Mouse (Mus musculus) gastrocnemius, adult 8-10 months (tissue): ENCODE results near the gene Prkar2a. TPM values are rescaled to one million over a fixed set of nuclear protein-coding genes. Genes with fewer than 3 reads are reported as not detected.
A peak's percentile ranks its signal among the peaks of the same experiment; 100 is the strongest.

Experiments used
- DNase-seq, 2 experiments: peaks; one replicate each; pipeline ENCODE4 v3.0.0; 2022; ENCODE audit warnings: low spot score in 2 of 2
- total RNA-seq, 4 experiments: library from RNA; stranded (reverse); gene quantifications; 2 replicates each; pipeline ENCODE4 v1.2.4; 2022

The Prkar2a gene
- total RNA-seq, 4 experiments from 2014 or later: 182 to 235 (median 191) TPM

DNA sequence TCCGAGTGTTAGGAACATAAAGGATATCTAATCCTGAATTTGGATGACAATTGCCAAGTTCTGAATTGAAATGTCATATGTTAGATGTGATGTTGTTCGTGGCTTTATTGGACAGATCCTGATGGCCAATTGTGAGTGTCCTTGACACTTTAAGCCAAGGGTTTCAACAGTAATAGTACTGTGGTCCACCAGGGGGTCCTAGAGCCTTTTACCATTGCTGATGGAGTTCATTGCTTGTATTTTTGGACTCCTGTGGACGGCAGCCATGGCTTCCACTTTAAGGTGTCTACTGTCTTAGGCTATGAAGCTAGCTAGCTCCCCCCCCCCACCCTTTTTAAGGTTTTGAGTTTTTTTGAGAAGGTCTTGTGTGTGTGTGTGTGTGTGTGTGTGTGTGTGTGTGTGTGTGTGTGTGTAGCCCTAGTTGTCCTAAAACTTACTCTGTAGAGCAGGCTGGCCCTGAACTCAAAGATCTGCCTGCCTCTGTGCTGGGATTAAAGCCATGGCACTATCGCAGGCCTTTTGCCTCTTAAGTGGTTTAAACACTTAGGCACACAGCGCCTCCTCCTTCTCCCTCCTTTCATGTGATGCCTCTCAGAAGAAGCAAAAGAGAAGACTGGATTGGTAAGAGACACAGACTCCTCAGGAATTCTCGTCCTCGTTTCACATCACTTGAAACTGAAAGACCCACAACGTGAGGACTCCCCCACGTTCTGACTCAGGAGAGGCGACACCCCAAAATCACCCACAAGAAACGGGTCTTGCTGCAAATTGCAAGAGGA, 63.2 kb downstream of the Prkar2a start:
- DNase-seq: no peak

DNA sequence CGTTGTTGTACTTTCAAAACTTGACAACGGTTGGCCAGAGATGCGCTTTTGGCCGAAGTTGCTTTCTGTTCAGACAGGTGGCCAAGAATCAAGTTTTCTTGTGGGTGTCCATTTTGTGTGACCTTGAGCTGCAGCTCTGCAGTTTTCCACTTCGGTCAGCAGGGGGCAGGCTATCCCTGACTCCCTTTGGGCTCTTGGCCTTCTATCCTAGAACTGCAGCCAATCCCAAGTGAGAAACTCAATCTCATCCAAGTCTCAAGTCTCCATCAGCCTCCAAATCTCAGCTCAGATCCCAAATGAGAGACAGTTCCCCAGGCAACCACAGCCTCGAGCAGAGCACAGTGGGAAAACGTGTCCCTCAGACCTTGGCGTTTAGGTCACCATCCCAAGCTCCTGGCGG, 64.2 kb downstream of the Prkar2a start:
- DNase-seq: peak; percentile 48 to 58

DNA sequence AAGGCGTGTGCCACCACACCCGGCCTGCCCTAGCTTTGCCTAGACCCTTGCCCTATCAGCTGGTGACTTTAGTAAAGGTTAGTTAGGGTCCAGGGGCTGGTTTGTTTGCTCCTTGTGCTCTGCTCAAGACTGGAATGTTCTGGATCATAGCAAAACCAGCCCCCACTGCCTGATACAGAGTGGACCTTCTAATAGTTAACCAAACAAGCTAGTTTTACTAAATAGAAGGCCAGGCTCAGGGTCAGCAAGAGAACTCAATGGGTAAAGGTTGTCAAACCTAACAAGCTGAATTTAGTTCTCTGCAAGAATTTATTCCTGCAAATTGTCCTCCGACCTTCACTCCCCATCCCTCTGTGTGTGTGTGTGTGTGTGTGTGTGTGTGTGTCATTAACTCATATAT, 64.9 kb downstream of the Prkar2a start:
- DNase-seq: no peak

DNA sequence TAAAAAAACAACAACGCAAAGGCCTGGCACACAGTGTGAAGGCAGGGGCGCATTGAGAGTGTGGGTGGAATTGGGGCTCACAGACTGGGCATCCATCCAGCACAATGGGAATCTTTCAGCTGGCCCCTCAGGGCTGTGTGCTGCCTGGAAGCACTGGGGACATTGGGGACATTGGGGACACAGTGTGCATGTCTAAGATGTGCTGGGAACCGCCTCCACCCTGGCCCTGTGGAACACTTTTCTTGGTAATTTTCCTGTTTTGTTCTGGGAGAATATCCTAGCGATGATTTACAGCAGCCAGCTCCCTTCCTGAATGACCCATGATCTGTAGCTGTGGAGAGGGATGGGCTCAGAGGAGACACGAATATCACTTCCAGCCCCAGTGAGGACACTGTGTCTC, 65.3 kb downstream of the Prkar2a start:
- DNase-seq: no peak

DNA sequence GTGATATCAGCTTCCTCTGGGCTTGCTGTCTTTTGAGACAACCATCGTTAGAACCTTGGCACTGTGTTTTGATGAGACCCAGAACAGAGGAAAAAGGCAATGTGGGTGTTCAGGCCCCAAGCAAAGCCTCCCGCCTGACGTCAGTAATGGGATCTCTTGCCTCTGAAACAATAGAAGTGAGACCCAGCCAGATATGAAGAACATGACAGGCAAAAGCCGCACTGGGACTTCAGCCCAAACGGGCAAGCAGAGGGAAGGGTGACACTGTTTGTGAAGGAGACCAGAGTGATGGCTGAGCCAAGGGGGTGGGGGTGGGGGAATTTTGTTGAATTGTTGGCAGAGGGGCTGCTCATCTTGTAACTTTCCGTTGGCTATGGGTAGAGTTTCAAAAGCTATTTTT, 68.3 kb downstream of the Prkar2a start:
- DNase-seq: no peak

DNA sequence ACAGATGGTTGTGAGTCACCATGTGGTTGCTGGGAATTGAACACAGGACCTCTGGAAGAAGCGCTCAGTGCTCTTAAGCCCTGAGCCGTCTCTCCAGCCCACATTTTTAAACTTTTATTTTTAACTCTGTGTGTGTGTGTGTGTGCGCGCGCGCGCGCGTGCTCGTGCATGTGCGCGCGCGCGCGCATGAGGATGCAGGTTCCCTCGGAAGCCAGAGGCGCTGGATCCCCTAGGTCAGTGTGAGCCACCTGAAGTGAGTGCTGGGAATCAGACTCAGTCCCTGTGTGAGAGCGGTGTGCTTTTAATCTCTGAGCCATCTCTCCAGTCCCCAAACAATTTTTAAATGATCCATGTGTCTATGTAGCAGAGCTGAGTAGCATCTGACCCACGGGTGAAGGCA, 70.0 kb downstream of the Prkar2a start:
- no peak for DNase-seq

DNA sequence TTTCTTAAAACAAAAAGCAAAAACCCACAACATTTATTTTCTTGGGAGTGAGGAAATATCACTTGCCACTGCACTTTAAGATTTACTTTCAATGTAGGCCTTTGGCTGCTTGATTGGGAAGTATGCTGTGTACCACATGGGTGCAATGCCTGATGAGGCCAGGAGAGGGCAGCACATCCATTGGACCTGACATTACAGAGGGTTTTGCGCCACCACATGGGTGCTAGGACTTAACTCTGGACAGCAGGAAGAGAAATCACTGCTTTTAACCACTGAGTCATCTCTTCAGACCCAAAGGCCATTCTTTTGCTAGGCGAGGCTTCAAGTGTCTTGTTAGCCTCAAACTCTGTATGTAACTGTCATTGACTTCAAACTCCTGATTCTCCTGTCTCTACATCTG, 70.7 kb downstream of the Prkar2a start:
- DNase-seq: no peak

DNA sequence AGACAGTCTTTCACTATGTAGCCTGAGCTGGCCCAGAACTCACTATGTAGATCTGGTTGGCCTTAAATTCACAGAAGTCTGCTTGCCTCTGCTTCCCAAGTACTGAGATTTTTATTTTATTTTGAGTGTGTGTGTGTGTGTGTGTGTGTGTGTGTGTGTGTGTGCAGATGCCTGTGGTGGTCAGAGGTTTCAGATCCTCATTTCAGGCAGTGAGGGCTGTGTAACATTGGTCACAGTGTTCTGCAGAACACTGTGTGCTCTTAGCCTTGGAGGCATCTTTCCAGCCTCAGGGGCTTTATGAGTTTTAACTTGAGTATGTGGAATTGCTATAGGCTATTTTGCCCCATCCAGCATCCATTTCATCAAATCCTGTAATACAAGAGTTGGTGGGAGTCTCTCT, 72.4 kb downstream of the Prkar2a start:
- DNase-seq: no peak

DNA sequence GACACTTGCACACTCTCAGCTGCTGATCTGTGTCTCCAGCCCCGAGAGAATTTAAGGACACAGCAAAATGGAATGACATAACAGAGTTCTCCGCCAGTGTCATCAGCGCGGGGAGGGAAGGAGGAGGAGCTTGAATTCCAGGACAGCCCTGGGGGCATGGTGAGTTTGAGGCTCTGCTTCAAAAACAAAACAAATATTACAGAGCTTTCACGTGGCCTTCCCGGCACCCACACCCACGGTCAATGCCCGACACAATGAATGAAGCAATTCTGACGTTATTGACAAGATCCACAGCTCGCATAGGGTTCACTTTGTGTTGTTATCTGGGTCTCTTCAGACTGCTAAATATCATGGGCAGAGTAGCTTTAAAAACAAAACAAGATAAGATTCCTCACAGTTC, 75.9 kb downstream of the Prkar2a start:
- DNase-seq: no peak

DNA sequence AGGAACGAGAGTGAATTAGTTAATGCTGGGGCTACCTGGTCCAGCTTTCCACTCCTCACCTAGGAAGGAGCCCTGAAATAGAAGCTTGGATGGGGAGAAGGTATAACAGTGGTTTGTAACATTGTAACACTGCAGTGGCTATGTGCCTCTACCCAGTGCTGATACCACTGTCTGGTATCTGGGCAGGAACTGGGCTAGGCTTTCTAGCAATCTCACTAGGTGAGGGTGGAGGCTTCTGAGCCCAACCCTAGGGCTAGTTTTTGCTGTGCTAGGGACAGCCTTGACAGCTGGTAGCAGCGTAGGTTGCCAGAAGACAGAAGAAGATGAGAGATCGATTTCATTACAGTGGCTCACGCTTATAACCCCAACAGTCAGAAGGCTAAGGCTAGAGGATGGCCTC, 87.5 kb downstream of the Prkar2a start:
- DNase-seq: no peak

DNA sequence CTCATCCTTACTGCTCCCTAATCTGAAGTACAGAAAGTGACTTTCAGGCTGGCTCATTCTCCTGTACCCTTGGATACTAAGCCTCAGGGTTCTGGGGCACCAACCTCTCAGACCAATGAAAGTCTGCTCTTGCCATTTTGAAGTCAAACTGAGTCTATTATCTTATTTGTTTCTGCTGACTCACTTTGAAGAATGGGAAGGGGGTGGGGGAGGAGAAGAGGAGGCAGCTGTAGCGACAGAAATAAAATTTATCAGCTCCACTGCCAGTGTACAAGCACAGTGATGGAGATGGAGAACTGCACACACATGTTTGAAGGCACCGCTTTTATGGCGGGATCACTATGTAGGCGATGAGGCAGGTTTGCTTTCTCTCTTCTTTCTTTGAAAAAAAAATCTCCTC, 88.2 kb downstream of the Prkar2a start:
- no peak for DNase-seq

DNA sequence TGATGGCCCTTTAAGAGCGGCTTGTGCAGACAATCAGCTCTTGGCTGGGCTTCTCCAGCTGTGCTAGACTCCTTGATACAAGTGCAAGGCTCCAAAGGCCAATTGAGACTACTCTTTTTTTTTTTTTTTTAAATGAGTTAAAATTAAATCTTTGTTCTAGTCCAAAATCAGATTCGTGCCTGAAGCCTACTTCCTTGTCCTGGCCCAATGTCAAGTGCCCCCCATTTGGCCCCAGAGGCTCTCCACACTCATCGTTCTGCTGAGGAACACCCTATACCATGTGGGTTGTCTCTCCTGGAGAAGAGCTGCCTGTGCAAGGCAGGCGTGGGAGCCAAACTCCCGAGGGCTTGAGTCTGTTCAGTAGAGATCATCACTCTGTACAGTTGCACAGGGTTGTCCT, 91.8 kb downstream of the Prkar2a start:
- DNase-seq: no peak

DNA sequence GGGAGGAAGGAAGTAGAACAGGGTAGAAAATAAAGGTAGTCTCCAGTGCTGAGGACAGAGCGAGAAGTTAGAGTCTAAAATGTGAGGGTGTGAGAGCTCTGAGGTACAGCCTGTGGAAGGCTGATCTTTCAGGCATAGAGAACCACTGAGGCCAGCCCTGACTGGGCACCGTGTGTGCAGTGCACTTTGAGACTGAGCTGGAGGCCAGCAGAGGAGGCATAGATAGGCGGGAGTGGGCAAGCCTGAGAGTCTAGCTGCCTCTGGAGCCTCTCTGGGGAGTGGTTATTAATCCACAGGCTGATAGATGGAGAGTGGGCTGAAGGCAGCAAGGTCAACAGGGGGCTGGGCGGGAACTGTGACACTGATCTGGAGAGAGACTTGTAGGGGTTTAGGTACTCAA, 92.8 kb downstream of the Prkar2a start:
- no peak for DNase-seq

DNA sequence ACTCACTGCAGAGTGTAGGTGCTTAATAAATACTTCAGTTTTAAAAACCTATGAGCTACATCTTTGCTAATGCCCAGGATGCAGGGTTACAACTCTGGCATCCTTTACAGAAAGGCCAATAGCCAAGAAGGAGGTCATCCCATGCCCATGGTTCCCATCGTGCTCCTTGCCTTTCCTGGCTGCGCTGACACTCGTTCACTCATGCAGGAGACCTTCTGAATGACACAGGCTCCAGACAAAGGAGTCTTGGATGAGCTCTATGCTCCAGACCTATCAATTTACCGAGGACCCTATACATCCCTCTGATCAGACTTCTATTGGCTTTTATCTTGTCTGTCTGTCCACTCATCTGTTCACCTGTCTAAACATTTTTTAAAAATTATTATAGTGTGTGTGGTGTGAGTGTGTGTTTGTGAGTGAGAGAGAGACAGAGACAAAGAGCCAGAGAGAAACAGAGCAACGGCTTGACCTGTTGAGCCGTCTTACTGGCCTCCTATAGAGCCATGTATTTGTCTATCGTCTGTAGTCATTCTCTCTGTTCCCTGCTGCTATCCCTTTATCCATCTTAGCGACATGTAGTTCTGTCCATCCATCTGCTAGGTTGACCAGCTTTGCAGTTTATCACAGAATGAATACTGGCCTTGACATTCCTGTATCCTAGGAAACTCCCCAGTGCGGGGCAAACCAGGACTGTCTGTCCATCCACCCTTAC, 93.9 kb downstream of the Prkar2a start:
- DNase-seq: no peak

DNA sequence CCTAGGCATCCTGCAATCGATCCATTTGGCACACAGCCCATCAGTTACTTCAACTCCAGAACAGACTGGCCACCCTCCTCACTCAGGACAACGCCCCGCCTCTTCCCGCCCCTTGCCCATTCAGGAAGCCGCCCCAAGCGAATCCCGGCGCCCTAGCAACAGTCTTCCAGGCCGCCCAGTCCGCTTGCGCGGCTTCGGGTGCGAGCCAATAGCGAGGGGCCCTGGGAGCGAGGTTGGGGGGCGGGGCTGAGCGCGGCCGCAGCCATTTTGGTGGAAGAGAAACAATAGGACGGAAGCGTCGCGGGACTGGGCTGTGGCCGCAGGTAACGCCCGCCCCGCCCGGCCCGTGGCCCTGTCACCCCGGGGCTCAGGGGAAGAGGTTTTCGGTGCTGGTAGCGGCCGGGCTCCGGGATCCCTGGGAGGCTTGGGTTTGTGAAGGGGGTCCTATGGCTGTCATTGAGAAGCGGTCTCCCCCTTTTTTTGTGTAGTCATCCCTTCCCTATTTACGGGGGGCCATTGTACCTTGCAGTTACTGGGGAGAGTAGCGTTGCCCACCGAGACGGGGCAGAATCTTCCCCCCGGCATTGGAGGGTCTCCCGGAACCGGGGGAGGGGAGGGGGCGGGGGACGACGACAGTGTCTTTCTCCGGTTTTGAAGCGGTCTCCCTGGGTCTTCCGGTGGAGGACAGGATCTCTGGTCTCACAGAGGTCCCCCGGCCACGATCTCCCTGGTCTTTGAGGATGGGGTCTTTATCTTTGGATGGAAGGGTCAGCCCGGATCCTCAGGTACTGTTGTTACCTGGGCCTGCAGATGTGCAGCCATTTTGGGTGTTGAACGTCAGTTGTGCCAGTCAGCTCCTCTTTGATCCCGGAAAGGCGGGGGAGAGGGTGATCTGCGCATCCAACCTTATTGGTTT, 94.7 kb downstream of the Prkar2a start, which contains the start of gene Ip6k2:
Gene Ip6k2 (plus strand): TSS at position 249 of the 916 bp plus-strand sequence.
- DNase-seq: peak; percentile 89 to 91

DNA sequence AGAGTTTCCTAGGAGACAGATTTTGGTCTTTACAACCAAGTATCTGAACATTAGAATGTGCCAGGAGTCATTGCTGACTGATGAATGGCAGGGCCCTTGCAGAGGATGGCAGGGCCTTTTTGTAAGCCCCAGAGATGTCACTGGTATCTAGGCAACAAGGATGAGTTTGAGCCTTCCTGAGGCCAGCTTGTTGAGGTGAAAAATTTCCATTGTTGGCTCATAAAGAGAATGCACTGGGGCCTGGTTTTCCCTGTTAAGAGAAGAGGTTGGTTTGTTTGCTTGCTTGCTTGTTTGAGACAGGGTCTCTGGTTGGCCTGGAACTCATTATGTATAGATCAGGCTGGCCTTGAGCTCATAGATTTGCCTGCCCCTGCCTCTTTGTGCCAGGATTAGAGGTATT, 96.3 kb downstream of the Prkar2a start:
- no peak for DNase-seq

DNA sequence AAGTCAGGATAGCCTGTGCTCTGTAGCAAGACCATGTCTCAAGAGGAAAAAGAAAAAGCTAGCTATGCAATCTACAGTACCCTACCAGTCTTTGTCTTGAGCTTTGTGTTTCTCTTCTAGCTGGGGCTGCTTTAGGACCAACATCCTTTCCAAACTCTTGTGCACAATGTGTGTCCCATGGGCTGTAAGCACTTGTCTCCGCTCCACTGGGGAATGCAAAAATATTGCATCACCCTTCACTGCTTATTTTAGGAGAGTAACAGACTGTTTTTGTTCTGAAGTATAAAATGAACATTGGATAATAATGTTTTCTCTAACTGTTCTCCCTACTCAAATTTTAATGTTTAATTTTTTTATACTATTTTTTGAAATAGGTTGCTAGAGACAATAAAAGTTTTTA, 97.4 kb downstream of the Prkar2a start:
- no peak for DNase-seq

DNA sequence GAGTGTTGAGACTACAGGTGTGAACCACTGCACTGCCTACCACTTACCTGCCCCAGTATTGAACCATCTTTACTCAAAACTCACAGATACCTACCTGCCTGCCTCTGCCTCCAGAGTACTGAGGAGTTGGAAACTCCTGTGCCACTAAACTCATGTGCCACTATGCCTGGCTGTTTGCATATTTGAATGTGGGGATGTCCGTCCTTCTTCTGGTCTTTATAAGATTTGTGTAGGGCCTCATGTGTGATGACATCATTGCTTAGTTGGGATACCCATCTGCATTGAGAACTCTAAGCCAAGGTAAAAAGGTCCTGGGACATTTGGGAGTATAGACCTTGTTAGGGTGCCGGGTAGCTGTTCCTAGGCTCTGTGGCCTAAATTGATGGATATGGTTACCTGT, 98.0 kb downstream of the Prkar2a start:
- DNase-seq: no peak

DNA sequence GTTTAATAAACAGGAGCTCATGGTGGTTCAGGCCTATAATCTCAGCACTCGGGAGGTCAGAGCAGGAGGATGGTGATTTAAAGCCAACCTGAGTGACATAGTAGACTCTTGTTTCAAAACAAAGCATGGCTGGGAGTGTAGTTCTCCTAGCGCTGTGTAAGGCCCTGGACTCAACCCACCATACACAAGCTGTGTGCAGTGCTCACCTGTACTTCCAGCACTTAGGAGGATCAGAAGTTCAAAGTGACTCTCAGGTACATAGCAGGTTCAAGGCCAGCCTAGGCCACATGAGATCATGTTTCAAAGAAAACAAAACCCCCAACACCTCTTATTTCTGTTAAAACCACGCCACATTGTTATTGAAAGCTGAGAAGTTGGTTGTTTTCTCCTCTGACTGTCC, 99.6 kb downstream of the Prkar2a start:
- DNase-seq: no peak

DNA sequence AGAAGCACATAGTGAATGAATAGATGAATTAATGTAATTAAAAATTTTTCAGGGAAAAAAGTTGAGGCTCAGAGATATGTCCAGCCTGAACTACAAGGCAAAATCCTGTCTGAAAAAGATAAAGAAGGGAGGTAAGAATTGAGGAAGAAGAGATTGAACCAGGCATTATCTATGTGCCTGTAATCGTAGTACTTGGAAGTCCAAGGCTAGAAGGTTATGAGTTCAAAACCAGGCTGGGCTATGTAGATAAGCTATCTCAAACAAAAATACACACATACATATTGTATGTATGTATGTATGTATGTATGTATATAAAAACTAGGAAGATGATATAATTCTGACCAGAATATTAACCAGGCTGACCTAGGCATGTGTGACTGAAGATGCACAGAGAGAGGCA, 103.2 kb downstream of the Prkar2a start:
- no peak for DNase-seq

DNA sequence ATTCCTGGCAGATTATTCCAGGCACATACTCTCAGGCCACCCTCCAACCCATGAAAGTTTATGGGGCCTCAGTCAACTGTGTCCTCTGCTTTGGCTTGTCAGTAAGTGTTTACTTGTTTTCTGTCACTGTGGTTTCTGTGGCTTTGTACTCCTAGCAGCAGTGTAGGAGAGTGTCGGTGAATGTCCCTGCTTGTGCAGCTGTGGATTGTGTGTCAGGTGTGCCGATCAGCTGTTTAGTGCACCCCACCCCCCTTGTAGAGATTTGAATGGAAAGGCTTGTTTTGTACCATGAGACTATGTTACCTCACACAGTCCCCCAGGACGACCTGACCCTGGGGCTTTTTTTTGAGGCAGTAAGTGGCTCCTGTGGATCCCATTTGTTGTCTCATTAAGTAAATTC, 103.6 kb downstream of the Prkar2a start:
- no peak for DNase-seq

DNA sequence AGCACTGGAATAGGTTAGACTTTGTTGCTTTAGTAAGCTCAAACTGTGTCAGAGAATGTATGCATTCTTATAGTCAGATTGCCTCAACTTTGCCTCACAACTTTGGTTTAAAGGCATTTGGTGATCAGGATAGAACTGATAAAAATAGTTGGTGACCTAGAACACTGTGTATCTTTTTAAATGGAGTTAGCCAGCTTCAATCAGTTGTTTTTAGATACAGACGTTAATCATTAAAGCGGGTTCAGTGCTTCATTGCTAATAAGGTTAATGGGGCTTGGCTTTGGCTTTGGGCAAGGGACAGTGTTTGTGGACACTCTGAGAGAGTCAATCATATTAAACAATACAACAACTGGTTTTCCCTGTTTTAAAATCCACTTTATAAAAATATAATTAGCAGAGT, 106.2 kb downstream of the Prkar2a start:
- no peak for DNase-seq
